Mouse (Mus musculus): ENCODE data around the gene Dnajb4. TPM values are rescaled to one million over a fixed set of nuclear protein-coding genes. Genes with fewer than 3 reads are reported as not detected.

The Dnajb4 gene
- polyA plus RNA-seq, 1 experiment = 8.3 TPM

DNA sequence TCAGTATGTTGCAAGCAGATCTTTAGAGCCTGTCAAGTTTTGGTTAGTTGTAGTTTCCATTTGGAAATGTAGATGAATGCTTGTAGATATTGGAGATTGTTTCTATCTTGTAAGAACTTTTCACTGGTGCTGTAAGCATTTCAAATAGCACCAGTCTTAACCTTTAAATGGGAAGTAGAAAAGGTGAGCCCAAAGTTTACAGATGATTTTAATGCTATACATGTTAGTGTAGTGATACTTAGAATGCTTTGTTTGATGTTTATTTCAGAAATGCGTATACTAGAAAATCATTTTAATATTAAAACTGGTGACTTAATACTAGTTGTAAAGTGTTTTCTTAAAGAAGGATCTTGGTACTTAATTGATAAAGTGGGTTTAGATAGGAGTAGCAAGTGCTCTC, 25.7 kb upstream of the Dnajb4 start:
- no peak for DNase-seq
- TF ChIP-seq POLR2A (IDR thresholded peaks at IDR 0.05; ENCODE audit: borderline replicate concordance, extremely low read depth, low read depth, low read length) = no peak
- no peak for TF ChIP-seq CTCF (IDR thresholded peaks at IDR 0.05; ENCODE audit: insufficient read depth, low read length)
- H3K4me3 ChIP-seq (replicated peaks; ENCODE audit: extremely low read depth, low read depth, low read length) = no peak overlapping the region
- WGBS = 89% methylated on average over 1 of the region's 1 CpGs
- H3K4me1 ChIP-seq (ENCODE audit: control insufficient read depth, insufficient read depth, low read length) = no peaks in the 10 kb centered on the region

DNA sequence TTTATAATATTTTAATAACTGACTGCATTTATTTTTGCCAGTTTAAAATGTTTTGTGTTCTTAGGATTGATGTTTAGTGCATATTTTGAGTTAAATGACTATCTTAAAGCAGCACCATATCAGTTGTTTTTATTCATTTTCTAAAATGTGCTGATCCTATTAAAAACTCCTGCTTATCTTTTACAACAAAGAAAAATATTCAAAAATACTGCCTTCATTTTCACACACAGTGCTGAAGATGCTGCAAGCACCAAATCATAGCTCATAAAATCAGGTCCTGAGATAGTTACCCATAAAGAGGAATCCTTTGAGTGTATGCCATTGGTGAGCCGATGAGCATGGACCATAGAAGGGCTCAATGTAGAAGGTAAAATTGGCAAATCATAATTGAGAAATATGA, 25.1 kb upstream of the Dnajb4 start:
- no peak for DNase-seq
- WGBS = 87% methylated on average over 1 of the region's 1 CpGs

DNA sequence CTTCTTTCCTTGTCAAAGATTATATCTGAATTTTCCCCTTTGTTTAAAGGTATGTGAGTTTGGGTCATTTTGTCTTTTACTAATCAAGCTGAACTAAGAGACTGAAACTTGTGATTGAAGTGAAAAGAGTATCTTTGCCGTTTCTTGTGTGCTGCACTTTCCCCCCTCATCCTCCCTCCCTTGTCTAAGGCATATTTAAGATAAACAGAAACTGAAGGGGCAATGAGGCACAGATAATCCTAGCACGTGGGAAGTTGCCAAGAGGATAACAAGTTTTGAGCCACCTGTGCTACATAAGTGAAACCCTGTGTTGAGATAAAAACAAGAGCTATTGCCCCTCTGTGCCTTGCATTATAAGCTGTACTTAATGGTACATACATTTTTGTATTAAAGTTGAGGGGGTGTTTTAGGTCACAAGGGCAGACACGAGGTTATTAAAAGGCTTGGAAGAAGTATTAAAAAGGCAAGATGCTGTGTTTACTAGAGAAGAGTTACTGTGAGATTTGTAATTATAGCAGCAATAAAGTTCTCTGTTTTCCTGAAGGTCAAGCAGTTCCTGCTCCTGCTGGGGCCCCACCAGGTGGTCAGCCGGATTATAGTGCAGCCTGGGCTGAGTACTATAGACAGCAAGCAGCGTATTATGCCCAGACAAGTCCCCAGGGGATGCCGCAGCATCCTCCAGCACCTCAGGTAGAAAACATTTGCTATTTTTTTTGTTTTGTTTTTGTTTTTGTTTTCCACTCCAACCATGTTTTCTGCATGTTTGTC, 21.4 kb upstream of the Dnajb4 start:
- TF ChIP-seq POLR2A (IDR thresholded peaks at IDR 0.05; ENCODE audit: borderline replicate concordance, extremely low read depth, low read depth, low read length) (no peak), CTCF (IDR thresholded peaks at IDR 0.05; ENCODE audit: insufficient read depth, low read length) (no peak)
- Histone ChIP-seq H3K4me1 (ENCODE audit: control insufficient read depth, insufficient read depth, low read length) (no peaks in the 10 kb centered on the region), H3K4me3 (replicated peaks; ENCODE audit: extremely low read depth, low read depth, low read length) (no peak overlapping the region)
- WGBS = 56% methylated on average over 6 of the region's 6 CpGs
- no peak for DNase-seq

More for the DNA sequence above, 25.1 kb upstream of the Dnajb4 start:
- no peak for TF ChIP-seq CTCF (IDR thresholded peaks at IDR 0.05; ENCODE audit: insufficient read depth, low read length)
- no peak for TF ChIP-seq POLR2A (IDR thresholded peaks at IDR 0.05; ENCODE audit: borderline replicate concordance, extremely low read depth, low read depth, low read length)
- Histone ChIP-seq H3K4me3 (replicated peaks; ENCODE audit: extremely low read depth, low read depth, low read length) (no peak overlapping the region), H3K4me1 (ENCODE audit: control insufficient read depth, insufficient read depth, low read length) (no peaks in the 10 kb centered on the region)

DNA sequence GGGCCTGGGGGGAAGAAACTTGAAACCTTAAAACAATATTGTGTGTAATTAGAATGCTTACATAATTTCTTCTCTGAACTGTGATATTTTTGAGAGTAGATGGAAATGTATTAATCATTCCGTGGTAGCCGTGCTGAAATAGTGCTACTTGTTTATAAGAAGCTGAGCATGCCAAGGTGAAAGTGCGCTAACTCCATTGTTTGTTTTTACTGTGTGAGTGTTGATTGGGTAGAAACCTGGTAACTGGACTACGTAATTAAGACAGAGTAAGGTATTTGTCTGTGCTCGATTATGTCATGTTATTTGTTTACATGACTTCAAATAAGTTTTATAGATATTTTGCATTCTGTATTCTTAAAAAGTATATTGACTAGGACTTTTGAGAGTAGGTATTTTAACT, 19.2 kb upstream of the Dnajb4 start:
- TF ChIP-seq POLR2A (IDR thresholded peaks at IDR 0.05; ENCODE audit: borderline replicate concordance, extremely low read depth, low read depth, low read length) (no peak), CTCF (IDR thresholded peaks at IDR 0.05; ENCODE audit: insufficient read depth, low read length) (no peak)
- no peak for DNase-seq
- 51% methylated on average over 5 of the region's 5 CpGs for WGBS
- no peaks in the 10 kb centered on the region for H3K4me1 ChIP-seq (ENCODE audit: control insufficient read depth, insufficient read depth, low read length)
- no peak overlapping the region for H3K4me3 ChIP-seq (replicated peaks; ENCODE audit: extremely low read depth, low read depth, low read length)

DNA sequence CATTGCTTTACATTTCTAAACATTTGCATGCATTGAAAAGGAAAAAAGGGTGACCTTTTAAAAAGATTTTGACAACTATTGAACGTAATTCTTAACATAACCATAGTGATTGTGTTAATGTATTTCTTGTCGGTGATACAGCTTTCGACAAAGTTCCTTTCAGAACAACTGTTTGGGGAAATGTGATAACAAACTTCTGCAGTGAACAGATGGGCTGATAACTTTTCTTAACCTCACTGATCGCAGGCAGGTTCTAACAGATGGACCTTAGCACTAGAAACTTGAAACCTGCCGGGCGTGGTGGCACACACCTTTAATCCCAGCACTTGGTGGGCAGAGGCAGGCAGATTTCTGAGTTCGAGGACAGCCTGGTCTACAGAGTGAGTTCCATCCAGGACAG, 18.7 kb upstream of the Dnajb4 start:
- TF ChIP-seq POLR2A (IDR thresholded peaks at IDR 0.05; ENCODE audit: borderline replicate concordance, extremely low read depth, low read depth, low read length) (no peak), CTCF (IDR thresholded peaks at IDR 0.05; ENCODE audit: insufficient read depth, low read length) (no peak)
- no peak overlapping the region for H3K4me3 ChIP-seq (replicated peaks; ENCODE audit: extremely low read depth, low read depth, low read length)
- H3K4me1 ChIP-seq (ENCODE audit: control insufficient read depth, insufficient read depth, low read length) = no peaks in the 10 kb centered on the region
- 88% methylated on average over 7 of the region's 7 CpGs for WGBS
- no peak for DNase-seq

DNA sequence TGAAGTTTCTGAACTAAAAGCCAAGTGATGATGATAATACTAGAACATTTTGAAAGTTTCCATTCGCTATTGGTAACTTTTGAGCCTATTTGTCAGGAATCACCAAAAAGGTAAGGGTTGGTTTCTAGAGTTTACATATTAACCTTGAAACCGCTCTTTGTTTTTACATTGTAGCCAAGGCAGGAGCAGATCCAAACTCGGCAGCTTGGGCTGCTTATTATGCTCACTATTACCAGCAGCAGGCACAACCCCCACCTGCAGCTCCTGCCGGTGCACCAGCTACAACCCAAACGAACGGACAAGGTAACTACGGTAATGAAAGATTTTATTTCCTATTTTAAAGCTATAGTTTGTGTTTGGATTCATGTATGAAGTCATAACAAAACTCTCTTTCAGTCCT, 15.8 kb upstream of the Dnajb4 start:
- H3K4me3 ChIP-seq (replicated peaks; ENCODE audit: extremely low read depth, low read depth, low read length) = no peak overlapping the region
- no peaks in the 10 kb centered on the region for H3K4me1 ChIP-seq (ENCODE audit: control insufficient read depth, insufficient read depth, low read length)
- 87% methylated on average over 7 of the region's 7 CpGs for WGBS
- DNase-seq = no peak
- TF ChIP-seq POLR2A (IDR thresholded peaks at IDR 0.05; ENCODE audit: borderline replicate concordance, extremely low read depth, low read depth, low read length) (no peak), CTCF (IDR thresholded peaks at IDR 0.05; ENCODE audit: insufficient read depth, low read length) (no peak)

DNA sequence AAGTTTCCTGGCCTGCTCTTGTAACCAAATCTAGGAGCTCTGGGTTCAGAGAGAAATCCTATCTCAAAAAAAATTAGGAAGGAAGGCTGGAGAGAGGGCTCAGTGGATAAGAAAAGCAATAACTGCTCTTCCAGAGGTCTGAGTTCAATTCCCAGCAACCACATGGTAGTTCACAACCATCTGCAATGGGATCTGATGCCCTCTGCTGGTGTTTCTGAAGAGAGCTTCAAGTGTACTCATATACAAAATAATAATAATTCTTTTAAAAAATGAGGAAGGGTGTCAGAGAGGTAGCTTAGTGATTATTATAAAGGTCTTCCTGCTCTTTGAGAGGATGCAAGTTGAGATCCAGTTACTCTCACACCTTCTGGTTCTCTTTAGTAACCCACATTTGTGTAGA, 14.8 kb upstream of the Dnajb4 start:
- no peak for TF ChIP-seq CTCF (IDR thresholded peaks at IDR 0.05; ENCODE audit: insufficient read depth, low read length)
- TF ChIP-seq POLR2A (IDR thresholded peaks at IDR 0.05; ENCODE audit: borderline replicate concordance, extremely low read depth, low read depth, low read length) = no peak
- DNase-seq = no peak
- H3K4me1 ChIP-seq (ENCODE audit: control insufficient read depth, insufficient read depth, low read length) = no peaks in the 10 kb centered on the region
- no peak overlapping the region for H3K4me3 ChIP-seq (replicated peaks; ENCODE audit: extremely low read depth, low read depth, low read length)

DNA sequence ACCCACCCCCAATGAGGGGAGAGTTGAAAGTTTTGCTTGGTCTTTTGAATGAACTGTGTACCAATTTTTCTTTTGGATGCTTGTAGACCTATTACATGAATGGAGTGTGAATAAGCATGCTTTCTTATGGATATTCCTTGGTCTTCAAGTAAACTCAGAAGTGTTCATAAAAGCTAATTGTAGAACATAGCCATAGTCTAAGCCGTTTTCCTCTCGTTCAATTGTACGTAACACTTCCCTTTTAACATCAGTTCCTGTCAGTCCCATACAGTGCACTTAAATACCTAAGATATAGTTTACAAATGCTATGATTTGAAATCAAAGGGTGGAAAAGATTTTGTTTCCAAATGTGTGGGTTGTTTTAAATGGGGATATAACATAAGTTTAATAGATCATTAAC, 3.3 kb upstream of the Dnajb4 start:
- H3K4me1 ChIP-seq (ENCODE audit: control insufficient read depth, insufficient read depth, low read length) = peaks cover 14% of the 10 kb centered on the region
- no peak for DNase-seq
- WGBS = 13% methylated on average over 3 of the region's 3 CpGs
- TF ChIP-seq CTCF (IDR thresholded peaks at IDR 0.05; ENCODE audit: insufficient read depth, low read length) (no peak), POLR2A (IDR thresholded peaks at IDR 0.05; ENCODE audit: borderline replicate concordance, extremely low read depth, low read depth, low read length) (no peak)
- H3K4me3 ChIP-seq (replicated peaks; ENCODE audit: extremely low read depth, low read depth, low read length) = peak overlapping the region; percentile 19

DNA sequence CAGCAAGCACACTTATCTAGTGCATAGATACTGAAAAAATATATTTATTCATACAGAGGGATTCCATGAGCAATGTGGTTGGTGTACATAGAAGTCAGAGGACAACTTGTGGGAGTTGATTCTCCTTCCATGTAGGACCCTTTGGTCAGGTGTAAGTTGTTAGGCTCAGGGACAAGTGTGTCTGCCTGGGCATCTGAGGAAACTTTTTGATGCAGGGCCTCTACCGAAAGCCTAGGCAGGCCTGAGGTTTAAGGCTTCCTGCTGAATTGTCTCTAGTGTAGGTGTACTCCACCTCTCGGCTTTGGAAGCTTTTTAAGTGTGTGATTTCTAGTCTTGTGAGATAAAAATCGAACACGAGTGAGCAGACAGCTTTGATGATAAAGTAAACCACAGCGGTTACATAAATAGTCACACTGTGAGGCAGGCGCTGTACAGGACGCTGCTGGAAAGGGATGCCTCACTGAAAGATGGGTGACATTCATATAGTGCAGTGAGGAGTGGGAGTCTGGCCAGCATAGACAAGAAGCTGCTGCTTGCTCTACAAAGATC, 1.7 kb upstream of the Dnajb4 start:
- WGBS = 1% methylated on average over 7 of the region's 7 CpGs
- H3K4me1 ChIP-seq (ENCODE audit: control insufficient read depth, insufficient read depth, low read length) = peaks cover 14% of the 10 kb centered on the region
- TF ChIP-seq CTCF (IDR thresholded peaks at IDR 0.05; ENCODE audit: insufficient read depth, low read length) = no peak
- DNase-seq = no peak
- peak overlapping the region; percentile 46 for H3K4me3 ChIP-seq (replicated peaks; ENCODE audit: extremely low read depth, low read depth, low read length)

DNA sequence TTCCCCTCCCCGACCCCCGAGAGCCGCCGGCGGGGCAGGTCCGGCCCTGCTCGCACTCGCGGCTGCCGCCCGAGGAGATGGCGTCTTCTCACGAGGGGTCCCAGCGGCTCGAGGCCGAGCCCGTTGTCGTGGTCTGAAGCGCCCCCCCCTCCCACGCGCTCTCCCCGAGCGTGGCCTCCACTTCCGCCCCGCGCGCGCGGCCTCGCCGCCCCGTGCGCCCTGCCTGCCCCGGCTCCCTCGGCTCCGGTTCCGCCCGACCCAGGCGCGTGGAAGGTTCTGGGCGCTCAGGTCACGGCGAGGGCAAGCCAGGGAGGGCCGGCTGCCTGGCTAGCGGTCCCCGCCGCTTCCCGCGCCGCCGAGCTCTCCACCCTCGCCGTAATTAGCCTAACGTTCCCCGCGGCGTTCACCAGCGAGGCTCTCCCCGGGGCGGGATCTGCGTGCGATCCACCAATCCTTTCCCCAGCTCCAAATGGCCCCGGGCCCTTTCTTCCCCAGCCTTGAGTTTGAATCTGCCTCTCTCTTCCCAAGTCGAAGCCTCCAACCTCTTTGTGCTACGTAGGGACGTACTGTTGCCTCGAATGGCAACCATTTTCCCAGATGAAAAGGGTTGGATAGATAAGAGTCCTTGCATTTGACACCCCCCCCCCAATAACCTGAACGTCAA, 758 bp upstream of the Dnajb4 start:
- 1% methylated on average over 52 of the region's 68 CpGs for WGBS
- TF ChIP-seq CTCF (IDR thresholded peaks at IDR 0.05; ENCODE audit: insufficient read depth, low read length) (no peak), POLR2A (IDR thresholded peaks at IDR 0.05; ENCODE audit: borderline replicate concordance, extremely low read depth, low read depth, low read length) (no peak)
- Histone ChIP-seq H3K4me3 (replicated peaks; ENCODE audit: extremely low read depth, low read depth, low read length) (peak overlapping the region; percentile 77), H3K4me1 (ENCODE audit: control insufficient read depth, insufficient read depth, low read length) (peaks cover 14% of the 10 kb centered on the region)
- peak; percentile 77 for DNase-seq
